Mouse (Mus musculus) ES-E14 (cell line): Measurements from ENCODE around the gene Dapk2. TPM values are rescaled to one million over a fixed set of nuclear protein-coding genes. Genes with fewer than 3 reads are reported as not detected.

Source experiments
- DNase-seq: peaks from one replicate; pipeline ENCODE4 v3.0.0-alpha.2; 2013; ENCODE audit warnings: low read depth, low spot score
- H3K27ac ChIP-seq: 2 replicates; pipeline ENCODE4 v1.5.1; 2012; ENCODE audit warnings: low read depth, mild to moderate bottlenecking, low read length, moderate library complexity, mixed read lengths; ENCODE audit not compliant: poor library complexity, insufficient read depth, severe bottlenecking
- H3K36me3 ChIP-seq: 2 replicates; pipeline ENCODE4 v1.6.1; 2012; ENCODE audit warnings: mild to moderate bottlenecking, low read length, moderate library complexity, mixed read lengths; ENCODE audit not compliant: control insufficient read depth, poor library complexity, insufficient read depth, severe bottlenecking
- H3K4me1 ChIP-seq, 2 experiments: fragments of 150-350 bp in 1 of 2; sonication (generic) in 1 of 2; 2 replicates each; pipeline ENCODE4 v1.6.1; 2012; ENCODE audit warnings: low read length in 2 of 2, mild to moderate bottlenecking in 1 of 2, mixed read lengths in 1 of 2; ENCODE audit not compliant: control insufficient read depth in 2 of 2, insufficient read depth in 2 of 2, poor library complexity in 1 of 2
- H3K4me3 ChIP-seq, 2 experiments: fragments of 150-350 bp in 1 of 2; sonication (generic) in 1 of 2; 2 replicates each; pipeline ENCODE4 v1.5.1; 2012; ENCODE audit warnings: low read length in 2 of 2, low read depth in 1 of 2, mild to moderate bottlenecking in 1 of 2, mixed read lengths in 1 of 2; ENCODE audit not compliant: insufficient read depth in 1 of 2, poor library complexity in 1 of 2, severe bottlenecking in 1 of 2
- H3K9ac ChIP-seq: 2 replicates; pipeline ENCODE4 v1.6.1; 2012; ENCODE audit warnings: low read depth, mild to moderate bottlenecking, low read length, mixed read lengths; ENCODE audit not compliant: poor library complexity, insufficient read depth, severe bottlenecking
- H3K9me3 ChIP-seq: fragments of 150-350 bp; sonication (generic); 2 replicates; pipeline ENCODE4 v1.6.1; 2012; ENCODE audit warnings: low read depth, mild to moderate bottlenecking, low read length; ENCODE audit not compliant: control insufficient read depth, insufficient read depth
- CHD2 ChIP-seq: IDR thresholded peaks from 2 replicates; pipeline ENCODE4 v1.6.1; 2014; ENCODE audit warnings: mild to moderate bottlenecking, low read depth, low read length, inconsistent platforms
- HCFC1 ChIP-seq: IDR thresholded peaks from 2 replicates; pipeline ENCODE4 v1.6.1; 2012; ENCODE audit warnings: low read length, inconsistent platforms, borderline replicate concordance; ENCODE audit not compliant: insufficient read depth
- MAFK ChIP-seq: IDR thresholded peaks from 2 replicates; pipeline ENCODE4 v1.6.1; 2014; ENCODE audit warnings: mild to moderate bottlenecking, low read depth, low read length, inconsistent platforms; ENCODE audit not compliant: insufficient read depth
- ZC3H11A ChIP-seq: IDR thresholded peaks from 2 replicates; pipeline ENCODE4 v1.6.1; 2012; ENCODE audit warnings: low read depth, mild to moderate bottlenecking, inconsistent platforms, low read length, borderline replicate concordance
- ZNF384 ChIP-seq: IDR thresholded peaks from 2 replicates; pipeline ENCODE4 v1.6.1; 2012; ENCODE audit warnings: low read depth, low read length, inconsistent platforms
- in situ Hi-C, 2 experiments: fragments of 600-800 bp; cut with MboI; formaldehyde crosslinking; loops; one replicate each; pipeline ENCODE4 v1.15.1; 2025; ENCODE audit warnings: low sequenced_read_pairs in 2 of 2, inconsistent platforms in 1 of 2; ENCODE audit not compliant: unreplicated experiment in 2 of 2
- total RNA-seq: library from RNA; depleted of rRNA; stranded (reverse); fragments of 300-350 nt; gene quantifications from 2 replicates; pipeline ENCODE4 v1.2.3, GENCODE M21; 2012; rRNA removed

Gene Dapk2
- total RNA-seq, 1 experiment = 1.2 TPM

DNA sequence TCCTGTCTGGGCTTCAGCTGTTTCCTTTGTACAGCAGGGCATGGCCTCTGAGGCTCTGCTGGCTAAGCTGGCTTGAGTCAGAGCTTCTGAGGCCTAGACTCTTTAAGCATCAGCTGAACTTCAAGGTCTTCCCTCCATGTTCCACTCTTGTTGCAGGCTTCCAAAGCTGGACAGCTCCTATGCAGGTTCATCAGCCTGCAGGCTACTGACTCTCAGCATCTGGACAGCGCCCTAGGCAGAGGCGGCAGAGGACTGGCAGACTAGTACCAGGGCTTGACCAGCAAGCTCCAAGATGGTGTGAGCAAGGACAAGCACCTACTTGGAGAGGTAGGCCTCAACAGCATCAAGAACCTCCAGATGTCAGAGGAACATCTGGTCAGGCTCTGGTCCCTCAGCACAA lies 149.3 kb downstream of the Dapk2 start:
- no peak for TF ChIP-seq ZNF384
- TF ChIP-seq HCFC1 = no peak
- no peak for TF ChIP-seq CHD2
- TF ChIP-seq ZC3H11A = no peak
- no peak for TF ChIP-seq MAFK
- peak; percentile 60 for DNase-seq
- no peak overlapping the region for H3K9ac ChIP-seq
- no peaks in the 10 kb centered on the region for H3K36me3 ChIP-seq
- no peaks in the 10 kb centered on the region for H3K9me3 ChIP-seq
- peaks cover 0 to 3% of the 10 kb centered on the region in 2 experiments; a peak in 1 of 4 replicates for H3K4me1 ChIP-seq
- in situ Hi-C loops = no loop called here
- no peak overlapping the region for H3K27ac ChIP-seq
- no peak overlapping the region for H3K4me3 ChIP-seq

DNA sequence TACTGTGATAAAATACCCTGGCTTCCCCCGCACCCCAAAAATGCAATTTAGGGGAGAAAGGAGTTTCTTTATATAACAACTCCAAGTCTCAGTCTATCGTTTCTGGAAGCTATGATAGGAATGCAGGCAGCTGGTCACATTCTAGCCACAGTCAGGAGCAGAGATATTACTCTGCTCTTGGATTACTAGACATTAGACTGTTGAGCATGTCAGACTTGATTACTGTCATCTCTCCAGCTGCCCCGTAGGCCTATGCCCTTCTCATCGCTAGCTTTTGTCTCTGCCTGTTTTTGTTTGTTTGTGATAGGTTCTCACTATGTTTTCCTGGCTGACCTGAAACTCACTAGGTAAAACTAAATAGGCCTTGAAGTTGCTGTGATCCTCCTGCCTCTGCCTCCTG lies 150.7 kb downstream of the Dapk2 start:
- DNase-seq = no peak
- H3K27ac ChIP-seq = no peak overlapping the region
- in situ Hi-C loops = no loop called here
- no peaks in the 10 kb centered on the region for H3K36me3 ChIP-seq
- H3K9me3 ChIP-seq = no peaks in the 10 kb centered on the region
- TF ChIP-seq ZNF384 (no peak), MAFK (no peak), CHD2 (no peak), ZC3H11A (no peak), HCFC1 (no peak)
- no peak overlapping the region for H3K9ac ChIP-seq
- H3K4me1 ChIP-seq = peaks cover 0 to 3% of the 10 kb centered on the region in 2 experiments; a peak in 1 of 4 replicates
- H3K4me3 ChIP-seq = no peak overlapping the region

DNA sequence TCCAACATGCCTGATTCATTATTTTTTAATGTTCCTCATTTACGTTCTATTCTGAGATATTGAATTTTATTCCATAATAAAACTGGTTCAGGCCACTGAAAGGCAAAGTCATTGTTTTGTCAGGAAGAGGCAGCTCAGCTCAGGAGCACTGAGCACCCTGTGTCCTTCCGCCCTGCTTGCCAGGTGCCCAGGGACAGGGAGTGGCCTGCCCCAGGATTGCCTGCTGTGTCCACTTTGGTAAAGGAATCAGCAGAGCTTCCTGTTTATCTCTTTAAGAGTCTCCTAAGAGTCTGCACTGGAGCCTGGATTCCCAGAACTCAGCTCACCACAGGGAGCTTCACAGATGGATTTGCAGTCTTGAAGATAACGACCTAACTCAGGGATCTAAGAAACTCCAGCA lies 153.4 kb downstream of the Dapk2 start:
- TF ChIP-seq CHD2 (no peak), HCFC1 (no peak), ZC3H11A (no peak), MAFK (no peak), ZNF384 (no peak)
- peaks cover 0 to 3% of the 10 kb centered on the region in 2 experiments; a peak in 1 of 4 replicates for H3K4me1 ChIP-seq
- no peak overlapping the region for H3K4me3 ChIP-seq
- H3K27ac ChIP-seq = no peak overlapping the region
- in situ Hi-C loops = no loop called here
- no peaks in the 10 kb centered on the region for H3K9me3 ChIP-seq
- DNase-seq = no peak
- no peaks in the 10 kb centered on the region for H3K36me3 ChIP-seq
- no peak overlapping the region for H3K9ac ChIP-seq

DNA sequence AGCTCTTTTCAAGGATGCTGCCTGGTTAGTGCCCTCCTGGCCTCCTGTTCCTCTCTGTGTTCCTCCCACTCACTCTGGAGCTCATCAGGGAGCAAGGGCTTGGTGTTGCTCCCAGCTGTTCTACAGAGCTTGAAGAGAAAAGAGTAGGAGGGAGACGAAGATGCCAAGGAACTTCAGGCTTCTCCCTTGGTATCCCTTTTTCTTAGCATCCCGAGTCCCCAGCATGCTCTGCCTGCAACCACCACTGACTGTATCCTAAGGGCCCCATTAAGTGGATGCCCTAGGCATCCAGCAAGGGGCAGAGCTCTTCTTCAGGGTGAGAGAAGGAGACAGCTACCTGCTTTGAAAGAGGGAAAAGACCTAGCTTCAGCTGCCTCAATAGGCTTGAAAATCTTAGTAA lies 158.6 kb downstream of the Dapk2 start:
- Histone ChIP-seq H3K36me3 (no peaks in the 10 kb centered on the region), H3K9ac (no peak overlapping the region), H3K4me3 (no peak overlapping the region), H3K9me3 (no peaks in the 10 kb centered on the region), H3K27ac (no peak overlapping the region), H3K4me1 (peaks cover 0 to 2% of the 10 kb centered on the region in 2 experiments; a peak in 1 of 4 replicates)
- TF ChIP-seq CHD2 (no peak), HCFC1 (no peak), ZNF384 (no peak), MAFK (no peak), ZC3H11A (no peak)
- DNase-seq = no peak
- in situ Hi-C loops = no loop called here

Other genes starting within 250 kb of the Dapk2 start
- 13.5 and 18.6 TPM in 2 replicates for gene Trip4, start 249.4 kb upstream of the Dapk2 start, total RNA-seq
- gene Csnk1g1, start 249.3 kb upstream of the Dapk2 start, total RNA-seq = 23.5 and 25.4 TPM in 2 replicates
- 891 and 1,136 TPM in 2 replicates for gene Ppib, start 98.0 kb upstream of the Dapk2 start, total RNA-seq
- gene Snx22, start 88.5 kb upstream of the Dapk2 start, total RNA-seq = 13.1 and 17.9 TPM in 2 replicates
- gene Snx1, start 31.6 kb upstream of the Dapk2 start, total RNA-seq = 27.4 and 42.4 TPM in 2 replicates
- gene Ciao2a, start 31.6 kb upstream of the Dapk2 start, total RNA-seq = 31.7 and 55.9 TPM in 2 replicates
- 39.3 and 43.3 TPM in 2 replicates for gene Herc1, start 192.2 kb downstream of the Dapk2 start, total RNA-seq